Mouse (Mus musculus): Measurements from ENCODE around the gene 1700016K19Rik.

The 1700016K19Rik gene

DNA sequence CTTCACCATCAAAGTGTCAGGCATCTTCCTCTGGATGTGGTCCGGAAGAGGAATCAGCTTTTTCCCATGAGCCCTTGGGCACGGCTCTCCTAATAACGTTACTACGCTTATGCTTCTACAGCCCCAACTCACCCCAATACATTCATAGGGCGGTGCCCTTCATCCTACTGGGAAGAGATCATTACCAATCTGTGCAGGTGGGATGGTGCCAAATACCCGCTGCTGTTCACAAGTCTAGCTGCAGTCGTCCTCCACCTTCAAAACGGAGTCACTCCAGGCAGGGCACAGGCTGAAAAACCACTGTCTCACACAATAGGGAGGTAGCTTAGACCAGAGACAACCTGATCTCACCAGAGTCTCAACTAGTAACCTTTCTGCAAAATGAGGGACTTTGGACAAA, 35.5 kb downstream of the 1700016K19Rik start:
- DNase-seq = no peak

GRCm38 (mm10) chr11:76037581-76038294, 38.0 kb downstream of the 1700016K19Rik start:
- no peak for DNase-seq

DNA sequence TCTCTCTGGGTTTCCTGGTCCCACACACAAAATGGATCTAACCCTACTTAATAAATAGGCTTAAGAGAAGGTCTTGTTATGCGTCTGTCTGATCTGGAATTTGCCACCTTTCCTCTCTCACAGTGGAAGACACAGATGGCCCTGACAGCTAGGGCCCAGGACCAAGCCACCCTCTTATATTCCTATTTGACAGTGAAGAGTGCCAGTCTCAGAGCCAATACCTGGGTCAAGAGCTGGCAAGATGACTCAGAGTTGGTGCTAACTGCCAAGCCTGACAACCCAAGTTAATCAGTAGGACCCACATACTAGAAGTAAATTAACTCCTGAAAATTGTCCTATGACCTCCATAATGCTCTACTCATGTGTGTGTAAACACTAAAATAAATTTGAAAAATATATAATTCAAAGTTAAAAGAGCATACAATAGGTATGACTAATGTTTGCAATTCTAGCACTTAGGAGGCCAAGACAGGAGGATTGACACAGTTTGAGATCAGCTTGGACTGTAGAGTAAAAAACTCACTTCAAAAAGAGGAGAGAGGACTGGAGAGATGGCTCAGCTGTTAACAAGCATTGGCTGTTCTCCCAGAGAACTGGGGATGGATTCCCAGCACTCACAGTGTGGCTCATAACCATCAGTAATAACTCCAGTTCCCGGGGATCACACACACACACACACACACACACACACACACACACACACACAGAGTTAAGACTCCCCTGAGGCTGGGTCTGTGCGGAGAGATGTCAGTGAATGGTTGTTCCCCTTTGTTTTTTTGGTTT, 39.8 kb downstream of the 1700016K19Rik start:
- no peak for DNase-seq

- no peak for DNase-seq
Measured at GRCm38 (mm10) chr11:76040106-76040505, 40.4 kb downstream of the 1700016K19Rik start.

DNA sequence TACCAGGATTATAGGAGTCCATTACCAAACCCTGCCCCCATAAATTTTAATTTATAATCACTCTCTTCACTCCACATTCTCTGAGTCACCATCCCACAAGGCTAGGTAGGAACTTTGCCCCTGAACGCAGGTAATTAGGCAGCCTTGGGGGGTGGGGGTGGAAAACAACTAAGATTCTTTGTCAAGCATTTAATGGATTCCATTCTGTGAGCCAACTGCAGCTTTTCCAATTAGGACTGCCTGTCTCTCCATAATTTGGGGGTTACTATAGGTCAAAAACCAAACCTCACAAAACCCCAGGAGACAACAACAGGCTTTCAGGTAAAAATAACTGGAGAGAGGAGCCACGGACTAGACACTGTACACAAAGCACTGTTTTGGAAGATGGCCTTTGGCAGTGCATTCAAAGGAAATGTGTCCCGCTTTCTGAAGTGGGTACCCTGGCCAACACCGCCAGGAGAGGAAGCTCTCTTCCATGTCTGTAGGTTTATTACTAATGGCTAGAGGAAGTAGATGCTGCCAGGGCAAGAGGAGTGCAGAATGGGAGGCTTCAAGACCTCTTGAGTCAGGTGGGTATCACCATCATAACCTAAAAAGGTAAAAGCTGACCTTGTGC, 41.2 kb downstream of the 1700016K19Rik start:
- no peak for DNase-seq

DNA sequence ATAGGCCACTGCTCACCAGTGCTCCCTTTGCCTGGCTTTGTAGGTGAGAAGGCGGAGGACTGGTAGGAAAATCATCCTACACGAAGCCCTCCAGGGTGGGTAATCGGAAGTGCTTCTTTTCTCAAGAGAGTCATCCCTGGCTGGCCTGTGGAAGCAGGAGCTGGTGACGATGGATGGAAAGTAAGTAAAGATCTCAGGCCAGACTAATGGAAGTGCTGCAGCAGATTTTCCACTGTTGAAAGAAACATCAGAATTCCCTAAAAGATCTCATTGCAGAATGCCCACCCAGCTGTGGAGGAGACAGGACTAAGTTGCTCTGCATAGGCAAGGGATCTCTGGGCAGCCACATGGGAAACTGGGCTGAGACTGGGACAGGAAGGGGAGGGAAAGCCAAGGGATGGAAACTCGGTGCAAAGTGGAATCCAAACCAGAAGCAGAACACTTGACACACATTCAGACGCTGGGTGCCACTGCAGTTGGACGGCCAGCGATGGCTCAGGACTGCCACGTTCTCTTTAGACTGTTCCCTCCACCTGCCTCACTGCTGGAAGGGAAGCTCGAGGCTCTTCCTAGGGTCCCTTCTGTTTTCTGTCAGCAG, 42.4 kb downstream of the 1700016K19Rik start:
- DNase-seq = no peak

DNA sequence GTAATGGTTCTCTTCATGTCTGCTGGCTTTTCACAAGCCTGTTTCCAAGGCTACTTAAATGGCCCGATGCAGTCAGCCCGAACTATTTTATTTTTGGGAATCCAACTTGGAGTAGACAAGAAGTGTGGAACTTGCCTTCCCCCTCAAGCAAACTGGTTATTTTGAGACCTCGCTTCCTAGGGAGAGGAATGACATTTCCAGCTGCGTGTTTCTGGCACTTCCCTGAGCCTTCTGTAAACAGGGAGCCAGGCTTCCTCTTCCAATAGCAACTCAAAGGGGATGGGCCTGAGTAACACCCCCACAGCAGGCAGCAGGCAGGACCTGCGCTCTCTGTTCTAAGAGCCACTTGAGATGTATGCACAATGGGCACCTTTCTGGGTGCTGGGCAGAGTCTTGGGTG, 43.2 kb downstream of the 1700016K19Rik start:
- DNase-seq = no peak

- no peak for DNase-seq
Measured at GRCm38 (mm10) chr11:76044468-76044867, 44.8 kb downstream of the 1700016K19Rik start.

- no peak for DNase-seq
Measured at GRCm38 (mm10) chr11:76045367-76045766, 45.7 kb downstream of the 1700016K19Rik start.

DNA sequence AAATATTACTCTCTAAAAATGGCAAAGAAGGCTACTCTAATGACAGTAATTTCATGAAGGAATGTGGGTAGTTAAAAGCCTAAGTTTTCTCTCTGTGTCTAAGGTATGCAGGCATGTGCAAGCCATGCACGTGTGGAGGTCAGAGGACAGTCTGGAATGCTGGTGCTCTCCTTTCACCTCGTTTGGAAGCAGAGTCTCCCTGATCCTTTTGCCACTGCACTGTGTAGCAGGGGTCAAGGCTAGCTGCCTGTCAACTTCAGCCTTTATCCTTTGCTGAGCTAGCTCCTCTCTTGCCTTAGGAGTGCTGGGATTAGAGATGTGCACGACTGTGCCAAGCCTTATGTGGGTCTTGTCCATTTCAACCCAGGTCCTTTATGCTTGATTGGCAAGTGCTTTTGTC, 50.8 kb downstream of the 1700016K19Rik start:
- no peak for DNase-seq

DNA sequence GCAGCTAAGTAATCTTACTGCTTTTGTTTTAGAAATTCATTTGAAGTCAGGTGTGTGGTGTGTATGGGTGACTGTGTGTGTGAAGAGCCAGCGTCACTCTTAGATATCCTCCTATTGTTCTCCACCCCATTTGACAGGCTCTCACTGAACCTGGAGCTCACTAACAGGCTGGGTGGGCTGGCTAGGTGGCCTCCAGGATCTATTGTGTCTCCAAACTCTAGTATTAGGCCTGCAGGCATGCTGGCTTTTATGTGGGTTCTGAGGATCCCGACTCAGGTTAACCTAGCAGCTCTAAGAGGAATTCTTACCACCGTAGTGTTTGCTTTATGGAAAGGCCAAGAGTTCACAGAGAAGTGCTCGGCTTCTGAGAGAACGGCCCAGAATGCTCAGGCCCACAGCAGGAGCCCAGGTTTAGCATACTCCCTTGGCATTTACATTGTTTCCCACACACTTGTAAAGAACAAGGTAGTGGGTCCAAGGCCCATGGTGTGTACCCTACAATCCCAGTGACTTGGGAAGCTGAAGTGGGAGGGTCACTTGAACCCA, 51.3 kb downstream of the 1700016K19Rik start:
- no peak for DNase-seq

- no peak for DNase-seq
Measured at GRCm38 (mm10) chr11:76052496-76052895, 52.8 kb downstream of the 1700016K19Rik start.

Data from spleen, adult 18-20 months (tissue).